Mouse (Mus musculus) embryonic facial prominence, embryonic 15.5 days (tissue): ENCODE data around the gene Olfr649. TPM values are rescaled to one million over a fixed set of nuclear protein-coding genes. Genes with fewer than 3 reads are reported as not detected.
A peak's percentile ranks its signal among the peaks of the same experiment; 100 is the strongest.

ENCODE experiments used
- ATAC-seq: fragments of 200-750 bp; cut with Nextera tagmentation; 2 replicates; pipeline ENCODE4 v1.8.0; 2017; ENCODE audit warnings: low read depth, moderate TSS enrichment; ENCODE audit not compliant: insufficient number of reproducible peaks, low FRiP score, low TSS enrichment
- H3K27ac ChIP-seq: fragments of 300-500 bp; sonication (generic); replicated peaks from 2 replicates; pipeline ENCODE4 v1.5.1; 2015; ENCODE audit warnings: mild to moderate bottlenecking, inconsistent platforms
- H3K27me3 ChIP-seq: fragments of 300-500 bp; sonication (generic); 2 replicates; pipeline ENCODE4 v1.6.1; 2015; ENCODE audit warnings: inconsistent platforms
- H3K36me3 ChIP-seq: fragments of 300-500 bp; sonication (generic); 2 replicates; pipeline ENCODE4 v1.6.1; 2015; ENCODE audit warnings: mild to moderate bottlenecking, inconsistent platforms
- H3K4me1 ChIP-seq: fragments of 300-500 bp; sonication (generic); 2 replicates; pipeline ENCODE4 v1.6.1; 2015; ENCODE audit warnings: inconsistent platforms
- H3K4me2 ChIP-seq: fragments of 300-500 bp; sonication (generic); replicated peaks from 2 replicates; pipeline ENCODE4 v1.6.1; 2015; ENCODE audit warnings: mild to moderate bottlenecking, inconsistent platforms
- H3K4me3 ChIP-seq: fragments of 300-500 bp; sonication (generic); replicated peaks from 2 replicates; pipeline ENCODE4 v1.5.1; 2015; ENCODE audit warnings: mild to moderate bottlenecking, inconsistent platforms
- H3K9ac ChIP-seq: fragments of 300-500 bp; sonication (generic); 2 replicates; pipeline ENCODE4 v1.6.1; 2015; ENCODE audit warnings: inconsistent platforms
- H3K9me3 ChIP-seq: fragments of 300-500 bp; sonication (generic); replicated peaks from 2 replicates; pipeline ENCODE4 v1.6.1; 2016; ENCODE audit warnings: inconsistent platforms
- whole genome bisulfite sequencing: fragments of 180-500 bp; shearing (Covaris S2); methylation state at CpG from one replicate; pipeline ENCODE4 v1.1.7; 2015; 5-methylcytosine and 5-hydroxymethylcytosine counted together
- polyA plus RNA-seq: library from polyadenylated mRNA; unstranded; fragments of >200 nt; fragmentation: Nextera tagmentation; extraction: Ambion mirVana; gene quantifications from 2 replicates; pipeline ENCODE4 v1.2.1, GENCODE M21; 2015

Gene Olfr649
- polyA plus RNA-seq, result not detected in 2 replicates

GRCm38 (mm10) chr7:104195885-104196284, at the start of gene Olfr649:
TSS of gene Olfr649 (minus strand) at chr7:104195985.
- ATAC-seq, result no peak
- no peaks in the 10 kb centered on the region for H3K4me1 ChIP-seq
- H3K9ac ChIP-seq, result no peak within 1 kb of the TSS
- WGBS, result 76% methylated on average over 6 of the region's 6 CpGs
- H3K36me3 ChIP-seq, result no peaks in the 10 kb centered on the region
- no peak within 1 kb of the TSS for H3K27ac ChIP-seq
- H3K4me3 ChIP-seq, result no peak within 1 kb of the TSS
- no peaks in the 10 kb centered on the region for H3K27me3 ChIP-seq
- no peak within 1 kb of the TSS for H3K4me2 ChIP-seq
- H3K9me3 ChIP-seq, result no peaks in the 10 kb centered on the region

GRCm38 (mm10) chr7:104244287-104245181, 48.7 kb upstream of the Olfr649 start, which contains the start of gene Trim34a:
TSS of gene Trim34a (plus strand) at chr7:104244457.
- Histone ChIP-seq H3K4me1 (no peaks in the 10 kb centered on the region), H3K4me2 (peak within 1 kb of the TSS; percentile 54), H3K9me3 (no peaks in the 10 kb centered on the region), H3K9ac (peak within 1 kb of the TSS; percentile 51), H3K27ac (0 out of 2 replicates have a peak within 1 kb of the TSS, but pooled peaks have one; percentile 48), H3K36me3 (no peaks in the 10 kb centered on the region), H3K27me3 (no peaks in the 10 kb centered on the region), H3K4me3 (peak within 1 kb of the TSS; percentile 55)
- 8% methylated on average over 13 of the region's 13 CpGs for WGBS
- peak; percentile 60; the same call in 1 of the 2 replicates for ATAC-seq

- no peaks in the 10 kb centered on the region for H3K9me3 ChIP-seq
- no peaks in the 10 kb centered on the region for H3K27me3 ChIP-seq
- H3K36me3 ChIP-seq, result no peaks in the 10 kb centered on the region
- H3K4me1 ChIP-seq, result no peaks in the 10 kb centered on the region
- H3K4me3 ChIP-seq, result no peak overlapping the region
- H3K9ac ChIP-seq, result no peak overlapping the region
- 44% methylated on average over 1 of the region's 1 CpGs for WGBS
- H3K4me2 ChIP-seq, result no peak overlapping the region
- no peak for ATAC-seq
- no peak overlapping the region for H3K27ac ChIP-seq
Measured at GRCm38 (mm10) chr7:104243616-104244015, 47.8 kb upstream of the Olfr649 start.

GRCm38 (mm10) chr7:104240857-104241256, 45.1 kb upstream of the Olfr649 start:
- no peak overlapping the region for H3K9ac ChIP-seq
- no peaks in the 10 kb centered on the region for H3K4me1 ChIP-seq
- H3K9me3 ChIP-seq, result no peaks in the 10 kb centered on the region
- no peaks in the 10 kb centered on the region for H3K27me3 ChIP-seq
- ATAC-seq, result no peak
- no peak overlapping the region for H3K27ac ChIP-seq
- no peaks in the 10 kb centered on the region for H3K36me3 ChIP-seq
- no peak overlapping the region for H3K4me2 ChIP-seq
- H3K4me3 ChIP-seq, result no peak overlapping the region

GRCm38 (mm10) chr7:104231203-104231602, 35.4 kb upstream of the Olfr649 start:
- Histone ChIP-seq H3K9me3 (no peaks in the 10 kb centered on the region), H3K36me3 (no peaks in the 10 kb centered on the region)
- WGBS, result 34% methylated on average over 2 of the region's 2 CpGs

GRCm38 (mm10) chr7:104218701-104219569, 23.1 kb upstream of the Olfr649 start, which contains the start of gene Trim6:
TSS of gene Trim6 (plus strand) at chr7:104218793.
- no peak within 1 kb of the TSS for H3K9ac ChIP-seq
- no peak within 1 kb of the TSS for H3K27ac ChIP-seq
- no peaks in the 10 kb centered on the region for H3K36me3 ChIP-seq
- peak within 1 kb of the TSS; percentile 33 for H3K4me3 ChIP-seq
- H3K4me1 ChIP-seq, result 0 out of 2 replicates have a peak, but pooled peaks cover 9% of the 10 kb centered on the region
- ATAC-seq, result peak; percentile 51; the same call in 1 of the 2 replicates
- no peaks in the 10 kb centered on the region for H3K9me3 ChIP-seq
- H3K4me2 ChIP-seq, result peak within 1 kb of the TSS; percentile 54
- H3K27me3 ChIP-seq, result no peaks in the 10 kb centered on the region
- WGBS, result 2% methylated on average over 37 of the region's 37 CpGs

More at GRCm38 (mm10) chr7:104231203-104231602, 35.4 kb upstream of the Olfr649 start:
- Histone ChIP-seq H3K9ac (no peak overlapping the region), H3K4me2 (no peak overlapping the region), H3K27ac (no peak overlapping the region), H3K27me3 (no peaks in the 10 kb centered on the region), H3K4me3 (no peak overlapping the region), H3K4me1 (no peaks in the 10 kb centered on the region)
- no peak for ATAC-seq

GRCm38 (mm10) chr7:104217881-104218280, 22.1 kb upstream of the Olfr649 start:
- Histone ChIP-seq H3K9me3 (no peaks in the 10 kb centered on the region), H3K4me1 (0 out of 2 replicates have a peak, but pooled peaks cover 9% of the 10 kb centered on the region), H3K27me3 (no peaks in the 10 kb centered on the region), H3K27ac (no peak overlapping the region), H3K4me3 (no peak overlapping the region), H3K4me2 (no peak overlapping the region), H3K36me3 (no peaks in the 10 kb centered on the region), H3K9ac (no peak overlapping the region)
- ATAC-seq, result no peak
- WGBS, result 67% methylated on average over 2 of the region's 2 CpGs

GRCm38 (mm10) chr7:104216011-104216535, 20.3 kb upstream of the Olfr649 start:
- no peak overlapping the region for H3K9ac ChIP-seq
- H3K4me3 ChIP-seq, result no peak overlapping the region
- 44% methylated on average over 1 of the region's 1 CpGs for WGBS
- H3K4me2 ChIP-seq, result no peak overlapping the region
- no peaks in the 10 kb centered on the region for H3K36me3 ChIP-seq
- no peaks in the 10 kb centered on the region for H3K9me3 ChIP-seq
- no peak for ATAC-seq
- 0 out of 2 replicates have a peak, but pooled peaks cover 9% of the 10 kb centered on the region for H3K4me1 ChIP-seq
- no peak overlapping the region for H3K27ac ChIP-seq
- H3K27me3 ChIP-seq, result no peaks in the 10 kb centered on the region

GRCm38 (mm10) chr7:104206197-104206596, 10.4 kb upstream of the Olfr649 start:
- H3K4me2 ChIP-seq, result no peak overlapping the region
- H3K9me3 ChIP-seq, result no peaks in the 10 kb centered on the region
- 87% methylated on average over 7 of the region's 7 CpGs for WGBS
- H3K36me3 ChIP-seq, result no peaks in the 10 kb centered on the region
- no peak overlapping the region for H3K4me3 ChIP-seq
- H3K27me3 ChIP-seq, result no peaks in the 10 kb centered on the region
- H3K4me1 ChIP-seq, result no peaks in the 10 kb centered on the region
- no peak for ATAC-seq
- H3K27ac ChIP-seq, result no peak overlapping the region
- H3K9ac ChIP-seq, result no peak overlapping the region

GRCm38 (mm10) chr7:104199822-104200221, 4.0 kb upstream of the Olfr649 start:
- Histone ChIP-seq H3K4me2 (no peak overlapping the region), H3K27me3 (no peaks in the 10 kb centered on the region), H3K27ac (no peak overlapping the region), H3K9me3 (no peaks in the 10 kb centered on the region), H3K4me1 (no peaks in the 10 kb centered on the region), H3K9ac (no peak overlapping the region), H3K4me3 (no peak overlapping the region), H3K36me3 (no peaks in the 10 kb centered on the region)
- no peak for ATAC-seq
- 5% methylated on average over 5 of the region's 5 CpGs for WGBS

- Histone ChIP-seq H3K9ac (no peak overlapping the region), H3K4me1 (no peaks in the 10 kb centered on the region), H3K9me3 (no peaks in the 10 kb centered on the region), H3K27me3 (no peaks in the 10 kb centered on the region), H3K27ac (no peak overlapping the region), H3K4me3 (no peak overlapping the region), H3K36me3 (no peaks in the 10 kb centered on the region), H3K4me2 (no peak overlapping the region)
- no peak for ATAC-seq
- 59% methylated on average over 9 of the region's 9 CpGs for WGBS
Measured at GRCm38 (mm10) chr7:104191275-104191674, 4.5 kb downstream of the Olfr649 start.
